In the genomic region with DNA sequence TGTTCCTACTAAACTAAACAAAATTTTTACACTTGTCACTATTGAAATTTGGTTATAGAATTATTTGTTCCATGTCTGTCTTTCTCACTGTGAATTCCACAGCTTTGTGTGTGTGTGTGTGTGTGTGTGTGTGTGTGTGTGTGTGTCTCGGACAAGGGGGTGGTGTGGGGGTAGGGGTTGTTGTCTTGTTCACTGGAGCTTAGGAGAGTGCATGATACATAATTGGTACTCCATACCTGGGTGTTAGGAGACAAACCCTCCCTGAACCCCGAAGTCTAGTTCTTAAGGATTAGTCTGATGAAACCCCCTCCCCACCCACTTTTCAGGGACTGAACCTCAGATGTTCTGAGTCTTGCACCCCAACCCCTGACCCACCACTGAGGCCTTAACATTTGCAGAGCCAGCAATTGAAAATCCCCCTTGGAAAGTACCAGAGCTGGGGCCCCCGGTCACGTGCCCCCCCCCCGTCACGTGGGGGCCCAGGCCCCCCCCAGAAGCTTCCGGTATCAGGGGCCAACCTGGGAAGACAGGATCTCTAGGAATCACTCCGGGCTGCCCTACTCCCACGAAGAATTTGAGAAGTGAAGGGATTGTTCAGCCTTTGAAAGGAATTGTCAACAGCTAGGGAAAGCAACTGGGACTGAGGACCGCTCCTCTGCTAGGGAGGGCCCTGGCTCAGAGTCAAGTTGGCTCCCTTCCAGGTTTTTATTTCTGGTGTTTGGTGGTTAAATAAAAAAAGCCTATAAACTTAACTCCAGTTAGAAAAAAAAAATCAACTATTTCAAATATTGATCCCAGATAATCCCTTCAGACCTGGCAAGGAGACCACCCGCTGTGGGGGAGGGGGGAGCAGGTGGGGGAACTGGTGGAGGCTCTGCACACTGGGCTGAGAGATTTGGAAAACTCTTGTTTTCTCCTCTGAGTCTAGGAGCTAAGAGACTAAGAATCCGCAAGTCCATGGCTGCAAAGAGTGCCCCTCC, we compare ENCODE assay signal across 8 mouse cellular contexts.
DNase-seq lines count a peak whose midpoint lies in the region; ATAC-seq and TF ChIP-seq lines count a peak whose summit lies in the region.

No protein-coding gene starts in this region.

- no peaks in the 10 kb centered on the region for H3K79me2 ChIP-seq in liver, adult 2 months (ENCODE audit: control insufficient read depth, insufficient read depth, low read length)

- H3K4me1 ChIP-seq in liver, embryonic 12.5 days, result peaks cover 5% of the 10 kb centered on the region; the same call in 1 of the 2 replicates
- H3K4me1 ChIP-seq in embryonic fibroblast, embryonic 13.5 days (ENCODE audit: control insufficient read depth, insufficient read depth, low read length), result peaks cover 6% of the 10 kb centered on the region
- H3K4me1 ChIP-seq in heart, embryonic 13.5 days, result peaks cover 45% of the 10 kb centered on the region
- H3K4me1 ChIP-seq in liver, adult 2 months (ENCODE audit: control insufficient read depth, insufficient read depth, low read length), result peaks cover 5% of the 10 kb centered on the region; the same call in 1 of the 2 replicates
- peaks cover 12% of the 10 kb centered on the region; the same call in 1 of the 2 replicates for H3K4me1 ChIP-seq in thymus, adult 2 months (replicated peaks; ENCODE audit: control insufficient read depth, insufficient read depth, low read length)

- WGBS in liver, embryonic 12.5 days (ENCODE audit: insufficient replicate concordance), result 56% methylated on average over 12 of the region's 12 CpGs
- WGBS in heart, embryonic 13.5 days, result 15% methylated on average over 12 of the region's 12 CpGs
- WGBS in liver, adult 2 months, result 30% methylated on average over 12 of the region's 12 CpGs
- WGBS in thymus, adult 2 months, result 38% methylated on average over 12 of the region's 12 CpGs

- H3K9me3 ChIP-seq in liver, embryonic 12.5 days (replicated peaks), result no peaks in the 10 kb centered on the region
- H3K9me3 ChIP-seq in heart, embryonic 13.5 days, result no peaks in the 10 kb centered on the region

- H3K9ac ChIP-seq in liver, embryonic 12.5 days, result no peak overlapping the region
- H3K9ac ChIP-seq in heart, embryonic 13.5 days, result peak overlapping the region; percentile 30; the same call in 1 of the 2 replicates
- 0 out of 2 replicates have a peak overlapping the region, but pooled peaks have one; percentile 45 for H3K9ac ChIP-seq in liver, adult 2 months (ENCODE audit: low read depth, low read length)

- H3K36me3 ChIP-seq in liver, embryonic 12.5 days, result no peaks in the 10 kb centered on the region
- H3K36me3 ChIP-seq in heart, embryonic 13.5 days, result no peaks in the 10 kb centered on the region
- no peaks in the 10 kb centered on the region for H3K36me3 ChIP-seq in liver, adult 2 months (ENCODE audit: control insufficient read depth, insufficient read depth, low read length)
- H3K36me3 ChIP-seq in thymus, adult 2 months (ENCODE audit: control insufficient read depth, insufficient read depth, low read length), result no peaks in the 10 kb centered on the region

- H3K4me3 ChIP-seq in liver, embryonic 12.5 days, result no peak overlapping the region
- no peak overlapping the region for H3K4me3 ChIP-seq in embryonic fibroblast, embryonic 13.5 days (ENCODE audit: insufficient read depth, low read length)
- H3K4me3 ChIP-seq in heart, embryonic 13.5 days, result no peak overlapping the region
- H3K4me3 ChIP-seq in liver, adult 2 months (ENCODE audit: insufficient read depth, low read depth, low read length), result no peak overlapping the region
- no peak overlapping the region for H3K4me3 ChIP-seq in thymus, adult 2 months (ENCODE audit: control insufficient read depth, insufficient read depth, low read length)

- TF ChIP-seq CTCF in embryonic fibroblast, embryonic 13.5 days (IDR thresholded peaks at IDR 0.05; ENCODE audit: borderline replicate concordance, insufficient read depth, low read length), result no peak
- TF ChIP-seq CTCF in liver, adult 2 months (IDR thresholded peaks at IDR 0.05; ENCODE audit: low read depth, low read length), result no peak
- TF ChIP-seq CTCF in thymus, adult 2 months (IDR thresholded peaks at IDR 0.05; ENCODE audit: borderline replicate concordance, control insufficient read depth, extremely low read depth, insufficient read depth, low read length, poor library complexity), result no peak

- no peak overlapping the region for H3K27ac ChIP-seq in liver, embryonic 12.5 days
- H3K27ac ChIP-seq in embryonic fibroblast, embryonic 13.5 days (ENCODE audit: insufficient read depth, low read length), result peak overlapping the region; percentile 77
- H3K27ac ChIP-seq in heart, embryonic 13.5 days (replicated peaks), result peak overlapping the region; percentile 91
- no peak overlapping the region; the same call in 1 of the 2 replicates for H3K27ac ChIP-seq in liver, adult 2 months (replicated peaks; ENCODE audit: insufficient read depth, low read depth, low read length)
- no peak overlapping the region for H3K27ac ChIP-seq in thymus, adult 2 months (ENCODE audit: control insufficient read depth, insufficient read depth, low read length)

- ATAC-seq in liver, embryonic 12.5 days, result no peak
- ATAC-seq in heart, embryonic 13.5 days (ENCODE audit: extremely low read depth, insufficient number of reproducible peaks, low FRiP score, low TSS enrichment), result peak; percentile 72

- H3K27me3 ChIP-seq in liver, embryonic 12.5 days (replicated peaks), result no peaks in the 10 kb centered on the region
- peaks cover 3% of the 10 kb centered on the region; the same call in 1 of the 2 replicates for H3K27me3 ChIP-seq in heart, embryonic 13.5 days (replicated peaks)
- no peaks in the 10 kb centered on the region for H3K27me3 ChIP-seq in liver, adult 2 months (ENCODE audit: control insufficient read depth, insufficient read depth, low read length)
- no peaks in the 10 kb centered on the region for H3K27me3 ChIP-seq in thymus, adult 2 months (ENCODE audit: control insufficient read depth, insufficient read depth, low read length)

- DNase-seq in liver, result peak; percentile 45
- peak; percentile 81 for DNase-seq in kidney, adult 9 months
- peak; percentile 28 for DNase-seq in liver, adult 2 months (ENCODE audit: extremely low read depth, low read depth, low spot score)
- DNase-seq in ovary, adult 18-20 months (ENCODE audit: low spot score), result peak; percentile 78
- no peak for DNase-seq in thymus, adult 2 months

- TF ChIP-seq POLR2A in embryonic fibroblast, embryonic 13.5 days (IDR thresholded peaks at IDR 0.05; ENCODE audit: low read depth, low read length), result no peak
- no peak for TF ChIP-seq POLR2A in liver, adult 2 months (IDR thresholded peaks at IDR 0.05; ENCODE audit: extremely low read depth, insufficient read depth, low read length)
- TF ChIP-seq POLR2A in thymus, adult 2 months (IDR thresholded peaks at IDR 0.05; ENCODE audit: control insufficient read depth, extremely low read depth, insufficient read depth, low read length, poor library complexity), result no peak

- no peak overlapping the region for H3K4me2 ChIP-seq in liver, embryonic 12.5 days
- peak overlapping the region; percentile 55 for H3K4me2 ChIP-seq in heart, embryonic 13.5 days

Comparison
In these comparisons a context has a peak if more than half of its experiments do, and no peak if none do; other contexts are left out.
1. H3K27ac ChIP-seq: peak in embryonic fibroblast, embryonic 13.5 days (single experiment) and heart, embryonic 13.5 days (single experiment); none in liver, embryonic 12.5 days (single experiment), liver, adult 2 months (single experiment) and thymus, adult 2 months (single experiment).